10 mouse cellular contexts compared by ENCODE assay signal in genomic region chrX:99561995-99562394, GRCm38 (mm10).
DNase-seq lines count a peak whose midpoint lies in the region; ATAC-seq and TF ChIP-seq lines count a peak whose summit lies in the region.
"Had no signal": no experiment of that assay in that cellular context is flagged by ENCODE, and none has a peak within 500 bp of the region (broad histone marks: within the 10 kb centered on the region; RNA-seq: fewer than 3 reads in every experiment).

No protein-coding gene starts in this region.

- H3K9me3 ChIP-seq in hindbrain, embryonic 12.5 days (replicated peaks), result no peaks in the 10 kb centered on the region
- no peaks in the 10 kb centered on the region for H3K9me3 ChIP-seq in midbrain, embryonic 15.5 days
- H3K9me3 ChIP-seq in kidney, embryonic 16.5 days (ENCODE audit: low read length), result no peaks in the 10 kb centered on the region
- H3K9me3 ChIP-seq: embryonic facial prominence, embryonic 12.5 days had no signal

- ATAC-seq in frontal cortex, adult (ENCODE audit: low TSS enrichment), result peak; percentile 81
- ATAC-seq in hindbrain, embryonic 12.5 days (ENCODE audit: low FRiP score), result peak; percentile 60
- peak; percentile 76 for ATAC-seq in midbrain, embryonic 15.5 days (replicated peaks)
- ATAC-seq in kidney, embryonic 16.5 days (ENCODE audit: low FRiP score, low TSS enrichment), result no peak

- H3K9ac ChIP-seq in hindbrain, embryonic 12.5 days, result no peak overlapping the region
- H3K9ac ChIP-seq in midbrain, embryonic 15.5 days, result no peak overlapping the region
- H3K9ac ChIP-seq in kidney, embryonic 16.5 days (replicated peaks; ENCODE audit: low read length), result no peak overlapping the region
- H3K9ac ChIP-seq: embryonic facial prominence, embryonic 12.5 days had no signal

- no peak overlapping the region for H3K4me3 ChIP-seq in hindbrain, embryonic 12.5 days
- H3K4me3 ChIP-seq in midbrain, embryonic 15.5 days, result no peak overlapping the region
- H3K4me3 ChIP-seq in kidney, embryonic 16.5 days (ENCODE audit: low read length), result no peak overlapping the region
- H3K4me3 ChIP-seq: embryonic facial prominence, embryonic 12.5 days had no signal

- peaks cover 17% of the 10 kb centered on the region for H3K4me1 ChIP-seq in hindbrain, embryonic 12.5 days
- peaks cover 12% of the 10 kb centered on the region for H3K4me1 ChIP-seq in midbrain, embryonic 15.5 days
- no peaks in the 10 kb centered on the region for H3K4me1 ChIP-seq in kidney, embryonic 16.5 days (ENCODE audit: insufficient read depth, low read length)
- H3K4me1 ChIP-seq: embryonic facial prominence, embryonic 12.5 days had no signal

- no peak overlapping the region for H3K4me2 ChIP-seq in hindbrain, embryonic 12.5 days (replicated peaks)
- H3K4me2 ChIP-seq in midbrain, embryonic 15.5 days, result no peak overlapping the region
- H3K4me2 ChIP-seq in kidney, embryonic 16.5 days (replicated peaks; ENCODE audit: low read depth, low read length), result no peak overlapping the region
- H3K4me2 ChIP-seq: embryonic facial prominence, embryonic 12.5 days; liver, embryonic 11.5 days had no signal

- H3K36me3 ChIP-seq in hindbrain, embryonic 12.5 days, result no peaks in the 10 kb centered on the region
- no peaks in the 10 kb centered on the region for H3K36me3 ChIP-seq in midbrain, embryonic 15.5 days (replicated peaks)
- H3K36me3 ChIP-seq in kidney, embryonic 16.5 days (ENCODE audit: insufficient read depth, low read length), result no peaks in the 10 kb centered on the region
- H3K36me3 ChIP-seq: embryonic facial prominence, embryonic 12.5 days had no signal

- no peak for TF ChIP-seq CTCF in brain, embryonic 14.5 days (IDR thresholded peaks at IDR 0.05; ENCODE audit: borderline replicate concordance, extremely low read depth, insufficient read depth, insufficient read length)

- H3K27me3 ChIP-seq in hindbrain, embryonic 12.5 days, result peaks cover 97% of the 10 kb centered on the region
- peaks cover 44% of the 10 kb centered on the region for H3K27me3 ChIP-seq in midbrain, embryonic 15.5 days (replicated peaks)
- H3K27me3 ChIP-seq in kidney, embryonic 16.5 days (ENCODE audit: insufficient read depth, low read length), result peaks cover 23% of the 10 kb centered on the region

- TF ChIP-seq POLR2A in brain, embryonic 14.5 days (IDR thresholded peaks at IDR 0.05; ENCODE audit: borderline replicate concordance, extremely low read depth, insufficient read depth, insufficient read length, poor library complexity, severe bottlenecking), result no peak

- 41% methylated on average over 7 of the region's 8 CpGs for WGBS in hindbrain, embryonic 12.5 days
- WGBS in midbrain, embryonic 15.5 days, result 44% methylated on average over 8 of the region's 8 CpGs
- 61% methylated on average over 8 of the region's 8 CpGs for WGBS in kidney, embryonic 16.5 days

- no peak for DNase-seq in frontal cortex, postnatal 25 days (ENCODE audit: low spot score in 2 of 2)
- peak; percentile 93 for DNase-seq in brain, embryonic 14.5 days (ENCODE audit: low read depth)
- no peak for DNase-seq in urinary bladder, adult 18-20 months (ENCODE audit: low spot score in 2 of 2)
- DNase-seq in heart, adult 9 months (ENCODE audit: low spot score in 2 of 2), result no peak

- H3K27ac ChIP-seq in hindbrain, embryonic 12.5 days, result no peak overlapping the region
- no peak overlapping the region for H3K27ac ChIP-seq in midbrain, embryonic 15.5 days
- H3K27ac ChIP-seq in kidney, embryonic 16.5 days (ENCODE audit: low read length), result no peak overlapping the region
- H3K27ac ChIP-seq: embryonic facial prominence, embryonic 12.5 days had no signal
